Mouse (Mus musculus): ENCODE results near the gene Hpse2.

Hpse2 gene

DNA sequence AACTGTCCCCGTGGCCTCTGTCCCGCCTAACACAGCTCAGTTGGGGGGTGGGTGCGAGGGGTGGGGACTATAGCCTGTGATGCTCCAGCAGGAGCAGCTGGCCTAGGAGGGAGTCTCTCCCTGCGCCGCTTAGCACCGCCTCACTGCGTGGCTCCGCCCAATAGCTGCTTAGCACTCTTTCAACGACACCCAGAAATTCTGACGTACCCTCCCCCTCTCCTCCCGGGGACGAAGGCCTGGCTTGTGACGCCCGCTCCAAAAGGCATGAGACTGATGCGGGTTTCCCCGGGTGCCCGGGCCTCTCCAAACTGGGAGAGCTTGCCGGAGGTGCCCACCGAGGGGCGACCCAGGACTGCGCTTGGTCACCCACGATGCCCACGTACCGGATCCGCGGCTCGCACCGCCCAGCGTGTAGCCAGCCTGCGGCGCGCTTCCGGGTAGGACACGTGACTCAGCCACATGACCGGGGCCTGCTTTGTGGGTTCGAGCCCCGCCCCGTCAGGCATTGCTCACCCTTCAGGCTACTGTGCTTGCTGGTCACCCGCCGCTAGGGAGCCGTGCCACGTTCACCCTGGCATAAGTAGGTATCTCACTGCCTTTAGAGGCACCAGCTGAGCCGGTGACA is 608.5 kb downstream of the Hpse2 start, which contains the start of gene Hps1:
Hps1 (minus strand) TSS at position 448 of the 625 bp plus-strand sequence.
- peak; percentile 91 for DNase-seq (ENCODE audit: low read depth, low spot score)

- DNase-seq (ENCODE audit: low read depth, low spot score): no peak
Measured at GRCm38 (mm10) chr19:42777801-42778200, 610.4 kb downstream of the Hpse2 start.

GRCm38 (mm10) chr19:42776813-42777212 is 611.3 kb downstream of the Hpse2 start:
- DNase-seq (ENCODE audit: low read depth, low spot score): no peak

DNA sequence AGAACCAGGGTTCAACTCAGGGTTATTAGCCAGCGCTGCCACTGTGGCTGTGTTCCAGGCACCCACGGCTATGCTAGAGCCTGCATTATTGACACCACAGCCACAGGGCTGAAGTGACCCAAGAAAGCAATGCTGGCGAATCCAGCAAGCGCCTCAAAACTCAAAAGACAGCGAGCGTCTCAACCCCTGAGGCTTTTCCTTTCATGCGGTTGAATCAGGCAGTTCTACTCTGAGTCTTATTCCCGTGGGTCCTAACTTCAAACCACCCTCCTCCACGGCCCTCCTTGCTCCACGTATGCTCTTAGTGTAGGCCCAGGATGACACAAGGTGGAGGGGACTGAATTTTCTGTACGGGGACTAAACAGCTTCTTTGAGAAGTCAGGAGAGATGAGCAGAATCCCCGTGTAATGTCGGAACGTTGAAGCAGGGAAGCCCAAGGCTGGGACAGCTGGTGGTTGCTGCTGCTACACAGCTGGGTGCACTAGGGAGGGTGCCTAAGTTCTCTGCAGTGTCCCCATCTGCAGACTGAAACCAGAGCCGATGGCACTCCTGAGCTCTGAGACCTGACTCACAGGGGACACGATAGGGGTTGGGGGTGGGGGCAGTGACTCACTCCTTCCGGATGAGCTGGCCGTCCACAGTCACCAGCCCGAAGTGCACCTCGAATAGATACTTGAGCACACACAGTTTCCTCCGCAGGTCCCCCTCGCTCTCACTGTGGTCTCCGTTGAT is 617.8 kb downstream of the Hpse2 start:
- no peak for DNase-seq (ENCODE audit: low read depth, low spot score)

GRCm38 (mm10) chr19:42769648-42770047 is 618.5 kb downstream of the Hpse2 start:
- no peak for DNase-seq (ENCODE audit: low read depth, low spot score)

DNA sequence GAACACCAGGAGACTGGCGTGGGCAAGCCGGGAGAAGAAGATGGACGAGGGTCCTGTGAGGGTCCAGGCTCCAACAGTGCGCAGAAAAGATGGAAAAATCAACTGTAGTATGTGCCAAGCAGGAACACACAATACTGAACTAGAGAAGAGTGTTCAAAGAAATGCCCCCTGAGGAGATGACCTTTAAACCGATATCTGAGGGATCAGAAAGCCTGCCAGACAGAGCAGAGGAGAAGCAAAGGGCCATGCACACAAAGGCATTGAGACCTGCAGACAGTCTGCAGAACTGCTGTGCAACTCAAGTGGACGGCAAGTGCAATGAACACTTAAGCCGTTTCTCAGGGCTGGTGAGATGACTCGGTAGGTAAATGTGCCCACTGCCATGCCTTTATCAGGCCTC is 620.8 kb downstream of the Hpse2 start:
- DNase-seq (ENCODE audit: low read depth, low spot score): no peak

GRCm38 (mm10) chr19:42764398-42764797 is 623.8 kb downstream of the Hpse2 start:
- DNase-seq (ENCODE audit: low read depth, low spot score): no peak

DNA sequence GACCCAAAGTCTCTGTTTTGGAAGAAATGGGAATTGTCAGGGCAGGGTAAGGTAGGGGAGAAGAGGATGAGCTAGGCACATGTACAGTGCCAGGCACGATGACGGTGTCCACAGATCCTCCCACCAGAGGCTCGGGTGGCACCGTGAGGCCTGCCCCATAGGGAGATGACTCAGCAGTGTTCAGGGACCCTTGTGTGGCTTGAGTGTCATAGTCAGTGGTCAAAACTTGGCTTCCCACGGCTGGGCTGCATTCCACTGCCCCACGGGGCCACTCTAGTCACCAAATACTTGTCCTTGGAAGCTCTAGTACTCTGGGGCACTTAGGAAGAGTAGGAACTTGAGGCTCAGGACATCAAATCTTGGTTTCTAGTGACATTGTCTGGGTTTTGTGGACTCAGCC is 631.5 kb downstream of the Hpse2 start:
- no peak for DNase-seq (ENCODE audit: low read depth, low spot score)

DNA sequence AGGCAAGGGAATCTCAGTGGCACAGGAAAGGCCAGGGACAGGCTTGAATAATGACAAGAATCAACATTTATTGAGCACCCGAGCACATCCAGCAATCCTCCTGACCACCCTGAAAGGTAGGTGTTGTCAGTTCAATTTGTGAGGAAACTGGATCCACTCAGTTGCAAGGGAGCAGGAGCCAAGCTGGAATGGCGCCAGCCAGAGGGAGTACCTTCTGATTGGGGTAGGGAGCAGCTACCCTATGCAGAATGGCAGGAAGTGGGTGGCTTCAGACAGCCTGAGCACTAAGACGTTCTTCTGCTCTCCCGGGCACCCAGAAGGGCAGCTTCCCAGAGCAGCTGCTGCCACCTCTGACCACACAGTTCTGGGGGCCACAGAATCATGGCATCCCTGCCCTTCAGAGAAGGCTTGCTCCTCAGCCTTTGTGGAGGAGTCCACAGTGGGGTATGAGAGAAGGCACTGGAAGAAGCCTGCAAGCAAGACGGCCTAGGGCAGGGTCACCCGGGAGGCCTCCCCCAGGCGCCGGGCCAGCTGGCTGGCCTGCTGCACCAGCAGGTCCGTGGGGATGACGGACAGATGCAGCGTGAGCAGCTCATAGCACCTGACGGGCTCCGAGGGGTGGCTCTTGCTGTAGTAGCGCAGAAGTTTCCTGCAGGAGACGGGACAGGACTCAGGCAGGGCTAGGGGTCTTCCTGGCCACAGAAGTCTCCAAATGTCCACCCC is 632.8 kb downstream of the Hpse2 start:
- DNase-seq (ENCODE audit: low read depth, low spot score): no peak

DNA sequence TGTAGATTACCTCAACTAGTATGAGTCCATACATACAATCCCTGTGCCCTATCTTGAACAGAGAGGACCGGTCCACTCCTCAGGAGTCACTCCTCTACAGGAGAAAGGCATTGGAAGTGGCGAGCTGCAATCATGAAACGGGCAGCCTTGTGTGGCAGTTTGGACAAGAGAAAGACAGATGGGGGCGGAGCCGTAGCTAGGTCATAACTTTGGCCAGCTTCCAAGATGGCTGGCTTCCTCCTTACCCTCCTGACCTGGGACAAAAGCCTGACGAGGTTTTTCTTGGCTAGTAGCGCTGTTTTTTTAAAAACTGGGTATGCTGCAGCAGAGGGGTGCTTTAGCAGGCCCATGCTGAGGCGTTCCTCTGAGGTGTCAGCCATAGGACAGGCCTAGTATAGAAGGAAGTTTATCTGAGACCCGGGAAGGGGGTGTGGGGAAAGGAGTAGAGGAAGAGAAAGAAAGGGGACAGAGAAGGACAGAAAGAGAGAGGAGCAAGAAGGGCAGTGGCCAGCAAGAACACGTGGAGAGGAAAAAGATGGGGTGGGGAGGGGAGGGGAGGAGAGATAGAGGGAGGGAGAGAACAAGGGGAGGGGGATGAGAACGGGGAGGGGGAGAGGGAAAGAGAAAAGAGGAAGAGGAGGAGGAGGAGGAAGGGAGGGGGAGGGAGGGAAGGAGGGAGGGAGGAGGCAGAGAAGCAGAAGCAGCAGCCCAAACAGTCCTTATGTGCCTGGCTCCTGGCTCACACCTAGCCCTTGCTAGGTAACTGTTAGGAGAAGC is 634.8 kb downstream of the Hpse2 start:
- peak; percentile 35 for DNase-seq (ENCODE audit: low read depth, low spot score)

GRCm38 (mm10) chr19:42752363-42752931 is 635.7 kb downstream of the Hpse2 start, which contains the start of gene Pyroxd2:
TSS of gene Pyroxd2 (minus strand) at chr19:42752775.
- peak; percentile 57 for DNase-seq (ENCODE audit: low read depth, low spot score)

DNA sequence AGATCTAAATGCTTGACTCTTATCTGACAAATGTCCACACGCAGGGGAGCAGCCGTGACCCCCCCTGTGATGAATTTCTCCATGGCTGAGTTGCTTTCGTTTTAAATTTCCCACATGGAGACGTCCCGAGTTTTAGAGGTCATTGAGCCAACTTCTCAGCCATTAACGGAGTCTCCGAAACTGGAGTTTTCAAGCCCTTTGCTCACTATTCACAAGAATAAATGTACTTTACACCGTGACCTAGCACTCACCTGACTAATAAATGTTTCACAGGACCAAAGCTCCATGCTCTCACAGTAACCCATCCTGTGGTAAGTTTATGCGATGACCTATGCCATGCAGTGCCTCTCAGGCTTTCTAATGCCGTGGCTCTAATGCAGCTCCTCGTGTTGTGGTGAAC is 638.0 kb downstream of the Hpse2 start:
- no peak for DNase-seq (ENCODE audit: low read depth, low spot score)

DNA sequence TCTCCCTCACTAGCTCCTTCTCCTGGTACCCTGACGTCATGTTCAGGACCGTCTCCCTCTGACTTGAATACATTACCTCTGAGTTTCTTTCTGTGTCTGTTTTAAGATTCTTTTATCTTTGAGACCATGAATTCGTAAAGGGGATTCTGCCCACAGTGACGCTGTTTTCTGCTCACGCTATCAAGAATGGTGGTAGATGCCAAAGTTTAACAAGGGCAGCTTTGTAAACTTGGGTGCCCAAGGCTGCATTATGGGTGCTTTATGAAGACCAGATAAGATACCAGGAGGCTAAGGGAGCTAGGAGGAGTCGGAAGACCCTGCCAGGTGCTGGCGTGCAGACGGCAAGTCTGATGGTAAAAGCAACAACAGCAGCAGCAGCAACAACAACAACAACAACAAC is 641.5 kb downstream of the Hpse2 start:
- no peak for DNase-seq (ENCODE audit: low read depth, low spot score)

DNA sequence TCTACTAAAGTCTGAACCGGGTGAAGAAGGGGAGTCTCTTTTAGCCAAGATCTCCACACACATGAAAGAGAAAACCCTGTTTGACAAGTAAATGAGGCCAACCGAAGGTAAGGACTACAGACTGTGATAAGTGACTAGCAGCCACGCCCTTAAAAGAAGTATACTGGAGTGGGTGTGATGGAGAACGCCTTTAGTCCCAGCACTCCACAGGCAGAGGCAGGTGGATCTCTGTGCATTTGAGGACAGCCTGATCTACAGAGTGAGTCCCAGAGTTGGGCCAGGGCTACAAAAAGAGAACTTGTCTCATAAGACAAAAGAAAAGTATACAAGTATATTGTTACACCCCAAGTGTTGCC is 642.3 kb downstream of the Hpse2 start:
- DNase-seq (ENCODE audit: low read depth, low spot score): no peak

DNA sequence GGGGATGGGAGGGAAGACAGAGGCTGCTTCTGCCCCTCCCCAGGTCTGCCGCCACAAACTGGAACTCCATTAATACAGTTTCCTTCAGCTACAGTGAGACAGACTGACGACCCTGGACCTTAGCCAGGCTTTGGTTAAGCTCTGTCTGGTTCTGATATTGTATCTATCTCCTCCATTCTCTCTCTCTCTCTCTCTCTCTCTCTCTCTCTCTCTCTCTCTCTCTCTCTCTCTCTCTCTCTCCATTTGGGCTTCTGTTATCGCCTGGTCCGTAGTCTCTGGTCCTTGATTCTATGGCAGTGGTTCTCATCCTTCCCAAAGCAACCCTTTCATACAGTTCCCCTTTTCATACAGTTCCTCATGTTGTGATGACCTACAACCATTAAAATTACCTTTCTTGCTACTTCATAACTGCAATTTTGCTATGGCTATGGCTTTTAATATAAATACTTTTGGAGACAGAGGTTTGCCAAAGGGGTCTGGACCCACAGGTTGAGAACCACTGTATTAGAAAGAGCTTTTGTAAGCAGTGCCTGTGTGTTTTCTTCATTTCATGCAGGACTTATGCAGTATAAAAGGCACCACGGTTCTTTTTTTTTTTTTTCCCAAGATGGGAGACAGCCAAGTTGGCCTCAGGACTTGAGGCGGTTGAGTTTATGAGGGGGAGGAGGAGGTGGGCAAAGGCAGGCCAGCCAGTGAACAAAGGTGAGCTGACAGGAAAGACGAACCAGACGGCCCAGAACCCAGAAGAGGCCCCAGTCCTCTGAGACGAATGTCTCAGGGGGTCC is 642.9 kb downstream of the Hpse2 start:
- no peak for DNase-seq (ENCODE audit: low read depth, low spot score)

DNA sequence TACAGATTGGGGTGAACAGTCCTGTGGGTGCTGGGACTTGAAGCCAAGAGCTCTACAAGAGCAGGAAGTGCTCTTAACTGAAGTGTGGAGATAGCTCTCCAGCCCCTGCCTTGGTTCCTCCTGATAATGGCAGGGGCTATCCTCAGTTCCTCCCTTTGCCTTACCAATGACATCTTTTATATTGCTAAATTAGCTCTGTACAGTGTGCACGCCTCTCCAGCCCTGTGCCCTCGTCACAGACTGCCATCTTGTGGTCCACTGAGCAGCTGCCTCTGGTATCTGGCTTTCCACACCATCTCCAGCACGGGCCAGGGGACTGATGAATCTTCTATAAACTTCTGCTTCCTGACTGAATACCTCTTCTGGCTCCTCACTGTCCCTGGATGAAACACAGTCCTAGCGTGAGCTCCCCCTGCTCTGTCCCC is 644.0 kb downstream of the Hpse2 start:
- DNase-seq (ENCODE audit: low read depth, low spot score): no peak

DNA sequence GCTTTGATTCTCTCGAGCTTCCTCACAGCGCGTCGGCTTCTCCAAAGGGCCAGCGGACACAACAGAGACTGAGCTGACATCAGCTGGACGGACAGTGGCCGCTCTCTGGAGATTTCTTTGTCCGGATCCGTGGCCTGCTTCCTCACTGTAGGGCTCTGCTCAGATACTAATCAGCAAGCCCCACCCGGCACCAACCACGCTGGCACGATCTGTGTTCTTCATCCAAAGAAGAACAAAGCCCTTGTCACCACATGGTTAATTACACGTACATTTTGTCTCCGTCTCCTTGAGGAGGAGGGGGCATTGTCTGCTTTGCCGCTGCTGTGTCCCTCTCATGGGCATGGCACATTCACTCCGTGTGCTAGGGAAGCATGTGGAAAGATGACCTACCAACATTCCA is 644.9 kb downstream of the Hpse2 start:
- DNase-seq (ENCODE audit: low read depth, low spot score): no peak

DNA sequence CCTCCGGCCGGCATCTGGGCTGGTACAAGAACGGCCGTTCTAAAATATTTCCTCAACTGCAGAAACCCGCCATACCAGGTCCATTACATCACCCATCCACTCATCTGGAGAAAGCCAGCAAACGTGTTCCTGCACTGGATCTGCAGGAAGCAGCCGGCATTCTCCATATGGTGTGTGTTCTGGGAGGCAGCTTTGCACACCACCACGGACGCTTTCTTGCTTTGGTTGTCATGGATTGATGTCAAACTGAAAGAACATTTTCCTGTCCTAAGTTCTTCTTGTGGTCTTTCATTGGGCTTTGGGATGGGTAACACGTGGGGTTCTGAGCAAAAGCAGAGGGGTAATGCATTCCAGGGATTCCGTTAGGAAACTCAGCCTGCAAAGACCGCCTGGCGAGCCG is 646.3 kb downstream of the Hpse2 start:
- DNase-seq (ENCODE audit: low read depth, low spot score): no peak

GRCm38 (mm10) chr19:42740163-42740899 is 647.8 kb downstream of the Hpse2 start:
- DNase-seq (ENCODE audit: low read depth, low spot score): no peak

DNA sequence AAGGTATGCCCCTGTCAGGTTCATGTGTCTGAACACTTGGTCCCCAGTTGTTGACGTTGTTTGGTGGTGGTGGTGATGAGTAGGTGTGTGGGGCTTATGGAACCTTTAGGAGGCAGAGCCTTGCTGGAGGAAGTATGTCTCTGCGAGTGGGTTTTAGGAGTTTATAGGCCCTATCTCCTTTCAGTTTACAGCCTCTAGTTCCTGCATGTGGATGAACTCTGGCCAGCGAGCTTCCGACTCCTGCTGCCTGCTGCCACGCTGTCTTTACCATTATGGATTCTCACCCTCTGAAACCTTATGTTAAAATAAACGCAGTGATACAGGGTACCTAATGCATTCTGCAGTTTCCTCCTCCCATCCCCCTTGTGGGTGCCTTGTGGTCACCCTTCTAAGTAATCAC is 648.4 kb downstream of the Hpse2 start:
- no peak for DNase-seq (ENCODE audit: low read depth, low spot score)

Data from forelimb bud, embryonic 11.5 days (tissue).